Mouse (Mus musculus): ENCODE data around the gene Slc2a9. TPM values are rescaled to one million over a fixed set of nuclear protein-coding genes. Genes with fewer than 3 reads are reported as not detected.

Slc2a9 gene
- polyA plus RNA-seq, 1 experiment = 0.01 TPM

- Histone ChIP-seq H3K9me3 (ENCODE audit: control insufficient read depth, low read length) (0 out of 2 replicates have a peak, but pooled peaks cover 3% of the 10 kb centered on the region), H3K4me1 (ENCODE audit: control insufficient read depth) (peaks cover 26% of the 10 kb centered on the region), H3K4me3 (replicated peaks) (no peak overlapping the region), H3K36me3 (ENCODE audit: control insufficient read depth) (no peaks in the 10 kb centered on the region), H3K27me3 (ENCODE audit: control insufficient read depth) (no peaks in the 10 kb centered on the region)
- TF ChIP-seq TAL1 (IDR thresholded peaks at IDR 0.05; ENCODE audit: low read length) = no peak
- TF ChIP-seq GATA1 (IDR thresholded peaks at IDR 0.05; ENCODE audit: low read length) = no peak
These were observed 11.2 kb downstream of the Slc2a9 start for GRCm38 (mm10) chr5:38491763-38492162.

GRCm38 (mm10) chr5:38489739-38490138 is 13.2 kb downstream of the Slc2a9 start:
- TF ChIP-seq GATA1 (IDR thresholded peaks at IDR 0.05; ENCODE audit: low read length) (no peak), TAL1 (IDR thresholded peaks at IDR 0.05; ENCODE audit: low read length) (no peak)
- Histone ChIP-seq H3K9me3 (ENCODE audit: control insufficient read depth, low read length) (no peaks in the 10 kb centered on the region), H3K4me3 (replicated peaks) (no peak overlapping the region), H3K36me3 (ENCODE audit: control insufficient read depth) (no peaks in the 10 kb centered on the region), H3K27me3 (ENCODE audit: control insufficient read depth) (no peaks in the 10 kb centered on the region; the same call in 1 of the 2 replicates), H3K4me1 (ENCODE audit: control insufficient read depth) (peaks cover 36% of the 10 kb centered on the region)

GRCm38 (mm10) chr5:38488673-38489615 is 14.0 kb downstream of the Slc2a9 start:
- Histone ChIP-seq H3K4me3 (replicated peaks) (peak overlapping the region; percentile 40), H3K9me3 (ENCODE audit: control insufficient read depth, low read length) (no peaks in the 10 kb centered on the region), H3K36me3 (ENCODE audit: control insufficient read depth) (no peaks in the 10 kb centered on the region), H3K27me3 (ENCODE audit: control insufficient read depth) (no peaks in the 10 kb centered on the region; the same call in 1 of the 2 replicates), H3K4me1 (ENCODE audit: control insufficient read depth) (peaks cover 36% of the 10 kb centered on the region)
- no peak for TF ChIP-seq TAL1 (IDR thresholded peaks at IDR 0.05; ENCODE audit: low read length)
- TF ChIP-seq GATA1 (IDR thresholded peaks at IDR 0.05; ENCODE audit: low read length) = no peak

- H3K36me3 ChIP-seq (ENCODE audit: control insufficient read depth) = no peaks in the 10 kb centered on the region
- TF ChIP-seq TAL1 (IDR thresholded peaks at IDR 0.05; ENCODE audit: low read length) (no peak), GATA1 (IDR thresholded peaks at IDR 0.05; ENCODE audit: low read length) (no peak)
- H3K4me1 ChIP-seq (ENCODE audit: control insufficient read depth) = peaks cover 35% of the 10 kb centered on the region
- H3K27me3 ChIP-seq (ENCODE audit: control insufficient read depth) = no peaks in the 10 kb centered on the region; the same call in 1 of the 2 replicates
- no peaks in the 10 kb centered on the region for H3K9me3 ChIP-seq (ENCODE audit: control insufficient read depth, low read length)
- peak overlapping the region; percentile 40 for H3K4me3 ChIP-seq (replicated peaks)
These were observed 14.9 kb downstream of the Slc2a9 start for GRCm38 (mm10) chr5:38488026-38488425.

GRCm38 (mm10) chr5:38487247-38487646 is 15.7 kb downstream of the Slc2a9 start:
- no peak overlapping the region for H3K4me3 ChIP-seq (replicated peaks)
- no peaks in the 10 kb centered on the region; the same call in 1 of the 2 replicates for H3K36me3 ChIP-seq (ENCODE audit: control insufficient read depth)
- H3K4me1 ChIP-seq (ENCODE audit: control insufficient read depth) = peaks cover 40% of the 10 kb centered on the region
- TF ChIP-seq TAL1 (IDR thresholded peaks at IDR 0.05; ENCODE audit: low read length) (peak; percentile 53), GATA1 (IDR thresholded peaks at IDR 0.05; ENCODE audit: low read length) (no peak)
- no peaks in the 10 kb centered on the region; the same call in 1 of the 2 replicates for H3K27me3 ChIP-seq (ENCODE audit: control insufficient read depth)
- H3K9me3 ChIP-seq (ENCODE audit: control insufficient read depth, low read length) = no peaks in the 10 kb centered on the region

- no peaks in the 10 kb centered on the region; the same call in 1 of the 2 replicates for H3K36me3 ChIP-seq (ENCODE audit: control insufficient read depth)
- no peaks in the 10 kb centered on the region for H3K9me3 ChIP-seq (ENCODE audit: control insufficient read depth, low read length)
- H3K4me3 ChIP-seq (replicated peaks) = no peak overlapping the region
- H3K4me1 ChIP-seq (ENCODE audit: control insufficient read depth) = peaks cover 52% of the 10 kb centered on the region
- no peaks in the 10 kb centered on the region; the same call in 1 of the 2 replicates for H3K27me3 ChIP-seq (ENCODE audit: control insufficient read depth)
- TF ChIP-seq TAL1 (IDR thresholded peaks at IDR 0.05; ENCODE audit: low read length) = no peak
- no peak for TF ChIP-seq GATA1 (IDR thresholded peaks at IDR 0.05; ENCODE audit: low read length)
These were observed 17.0 kb downstream of the Slc2a9 start for GRCm38 (mm10) chr5:38485946-38486345.

- TF ChIP-seq GATA1 (IDR thresholded peaks at IDR 0.05; ENCODE audit: low read length) (no peak), TAL1 (IDR thresholded peaks at IDR 0.05; ENCODE audit: low read length) (no peak; the same call in 2 of the 3 replicates)
- H3K4me1 ChIP-seq (ENCODE audit: control insufficient read depth) = peaks cover 59% of the 10 kb centered on the region
- no peaks in the 10 kb centered on the region; the same call in 1 of the 2 replicates for H3K27me3 ChIP-seq (ENCODE audit: control insufficient read depth)
- no peaks in the 10 kb centered on the region; the same call in 1 of the 2 replicates for H3K36me3 ChIP-seq (ENCODE audit: control insufficient read depth)
- no peaks in the 10 kb centered on the region for H3K9me3 ChIP-seq (ENCODE audit: control insufficient read depth, low read length)
- no peak overlapping the region for H3K4me3 ChIP-seq (replicated peaks)
These were observed 19.3 kb downstream of the Slc2a9 start for GRCm38 (mm10) chr5:38483518-38484110.

GRCm38 (mm10) chr5:38480822-38481707 is 21.9 kb downstream of the Slc2a9 start:
- Histone ChIP-seq H3K4me3 (replicated peaks) (peak overlapping the region; percentile 71), H3K36me3 (ENCODE audit: control insufficient read depth) (peaks cover 12% of the 10 kb centered on the region), H3K27me3 (ENCODE audit: control insufficient read depth) (no peaks in the 10 kb centered on the region; the same call in 1 of the 2 replicates), H3K4me1 (ENCODE audit: control insufficient read depth) (peaks cover 56% of the 10 kb centered on the region), H3K9me3 (ENCODE audit: control insufficient read depth, low read length) (peaks cover 2% of the 10 kb centered on the region; the same call in 1 of the 2 replicates)
- TF ChIP-seq TAL1 (IDR thresholded peaks at IDR 0.05; ENCODE audit: low read length) (no peak), GATA1 (IDR thresholded peaks at IDR 0.05; ENCODE audit: low read length) (no peak)

Data from erythroblast, embryonic 14.5 days (primary cell).